Mouse (Mus musculus): ENCODE results near the gene Cdcp1. TPM values are rescaled to one million over a fixed set of nuclear protein-coding genes. Genes with fewer than 3 reads are reported as not detected.

Cdcp1 gene
- polyA plus RNA-seq, 1 experiment = not detected

DNA sequence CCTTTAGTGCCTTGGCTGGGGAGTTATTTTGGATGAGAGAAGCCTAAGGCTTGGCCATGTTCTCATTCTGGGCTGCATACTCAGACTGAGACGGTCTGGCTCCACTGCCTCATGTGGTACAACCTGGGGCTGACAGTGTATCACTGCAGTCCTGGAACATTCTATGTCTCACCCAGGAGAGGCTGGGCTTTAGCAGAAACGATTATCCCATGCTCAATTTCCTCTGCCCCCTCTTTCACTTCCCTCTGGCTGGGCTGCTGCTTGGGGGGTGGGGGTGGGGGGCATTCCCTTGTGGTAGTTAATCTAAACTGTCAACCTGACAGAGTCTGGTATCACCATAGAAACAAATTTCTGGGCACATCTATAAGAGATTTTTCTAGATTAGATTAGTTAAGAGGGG lies 30.3 kb downstream of the Cdcp1 start:
- no peak overlapping the region for H3K27ac ChIP-seq (ENCODE audit: insufficient read depth, low read length)
- TF ChIP-seq CTCF (IDR thresholded peaks at IDR 0.05; ENCODE audit: borderline replicate concordance, insufficient read depth, low read length) = no peak
- no peak for TF ChIP-seq POLR2A (IDR thresholded peaks at IDR 0.05; ENCODE audit: low read depth, low read length)
- H3K4me3 ChIP-seq (ENCODE audit: insufficient read depth, low read length) = no peak overlapping the region
- peaks cover 7% of the 10 kb centered on the region for H3K4me1 ChIP-seq (ENCODE audit: control insufficient read depth, insufficient read depth, low read length)

DNA sequence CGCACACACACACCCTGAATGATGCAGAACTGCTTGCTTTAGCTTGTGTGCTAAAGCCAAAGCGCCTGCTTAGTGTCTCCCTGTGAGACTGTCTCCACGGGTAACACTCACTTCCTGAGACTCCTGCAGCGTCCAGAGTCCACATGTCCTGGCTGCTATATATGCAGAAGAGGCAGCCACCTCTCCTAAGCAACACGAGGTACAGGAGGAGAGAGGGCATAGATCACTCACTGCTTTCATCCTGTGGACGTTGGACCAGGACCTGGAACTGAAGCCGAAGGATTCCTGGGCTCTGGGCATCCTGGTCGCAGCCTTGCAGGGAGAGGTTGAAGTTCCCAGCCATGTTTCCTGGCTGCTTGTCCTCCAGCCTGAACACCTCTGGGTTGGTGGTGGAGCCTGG lies 32.6 kb downstream of the Cdcp1 start:
- TF ChIP-seq CTCF (IDR thresholded peaks at IDR 0.05; ENCODE audit: borderline replicate concordance, insufficient read depth, low read length) (no peak), POLR2A (IDR thresholded peaks at IDR 0.05; ENCODE audit: low read depth, low read length) (no peak)
- peaks cover 7% of the 10 kb centered on the region for H3K4me1 ChIP-seq (ENCODE audit: control insufficient read depth, insufficient read depth, low read length)

GRCm38 (mm10) chr9:123180003-123180402 lies 35.8 kb downstream of the Cdcp1 start:
- TF ChIP-seq POLR2A (IDR thresholded peaks at IDR 0.05; ENCODE audit: low read depth, low read length) = no peak
- TF ChIP-seq CTCF (IDR thresholded peaks at IDR 0.05; ENCODE audit: borderline replicate concordance, insufficient read depth, low read length) = no peak
- H3K4me3 ChIP-seq (ENCODE audit: insufficient read depth, low read length) = no peak overlapping the region
- peaks cover 5% of the 10 kb centered on the region; the same call in 1 of the 2 replicates for H3K4me1 ChIP-seq (ENCODE audit: control insufficient read depth, insufficient read depth, low read length)
- no peak overlapping the region for H3K27ac ChIP-seq (ENCODE audit: insufficient read depth, low read length)

More for the DNA sequence above, 32.6 kb downstream of the Cdcp1 start:
- Histone ChIP-seq H3K27ac (ENCODE audit: insufficient read depth, low read length) (no peak overlapping the region), H3K4me3 (ENCODE audit: insufficient read depth, low read length) (no peak overlapping the region)

DNA sequence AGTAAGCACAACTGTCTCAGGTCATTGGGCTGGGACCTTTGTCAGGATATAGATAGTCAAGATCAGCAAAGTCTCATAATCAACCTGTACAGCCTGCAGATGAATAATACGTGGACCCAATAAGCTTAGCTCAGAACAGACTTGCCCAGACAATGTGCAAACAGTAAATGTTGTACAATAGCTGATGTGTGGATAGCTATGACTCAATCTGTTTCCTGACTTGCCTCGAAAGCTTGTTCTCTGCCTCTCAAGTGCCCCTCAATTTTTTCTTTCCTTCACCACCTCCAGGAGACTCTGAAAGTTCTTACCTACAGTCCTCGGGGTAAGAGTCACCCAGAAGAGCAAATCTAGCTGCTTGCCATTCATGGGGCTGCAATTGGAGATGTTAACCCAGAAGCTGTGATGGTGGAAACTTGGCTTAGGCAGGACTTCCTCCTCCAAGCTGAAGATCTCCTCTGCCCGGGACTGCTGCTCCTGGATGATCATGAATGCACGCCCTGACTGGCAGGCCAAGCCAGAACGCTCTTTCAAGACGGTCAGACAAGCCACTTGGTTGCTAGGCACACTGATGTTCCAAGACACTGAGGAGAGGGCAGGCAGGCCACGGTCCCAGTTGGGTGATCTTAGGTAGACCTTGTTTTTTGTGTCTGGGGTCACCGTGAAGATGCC lies 38.3 kb downstream of the Cdcp1 start:
- H3K4me3 ChIP-seq (ENCODE audit: insufficient read depth, low read length) = no peak overlapping the region
- peaks cover 3% of the 10 kb centered on the region; the same call in 1 of the 2 replicates for H3K4me1 ChIP-seq (ENCODE audit: control insufficient read depth, insufficient read depth, low read length)
- peak overlapping the region; percentile 43; the same call in 1 of the 2 replicates for H3K27ac ChIP-seq (ENCODE audit: insufficient read depth, low read length)
- TF ChIP-seq CTCF (IDR thresholded peaks at IDR 0.05; ENCODE audit: borderline replicate concordance, insufficient read depth, low read length) = no peak

GRCm38 (mm10) chr9:123174356-123174755 lies 41.5 kb downstream of the Cdcp1 start:
- Histone ChIP-seq H3K27ac (ENCODE audit: insufficient read depth, low read length) (no peak overlapping the region), H3K4me3 (ENCODE audit: insufficient read depth, low read length) (no peak overlapping the region), H3K4me1 (ENCODE audit: control insufficient read depth, insufficient read depth, low read length) (peaks cover 3% of the 10 kb centered on the region; the same call in 1 of the 2 replicates)
- TF ChIP-seq CTCF (IDR thresholded peaks at IDR 0.05; ENCODE audit: borderline replicate concordance, insufficient read depth, low read length) = no peak
- no peak for TF ChIP-seq POLR2A (IDR thresholded peaks at IDR 0.05; ENCODE audit: low read depth, low read length)

DNA sequence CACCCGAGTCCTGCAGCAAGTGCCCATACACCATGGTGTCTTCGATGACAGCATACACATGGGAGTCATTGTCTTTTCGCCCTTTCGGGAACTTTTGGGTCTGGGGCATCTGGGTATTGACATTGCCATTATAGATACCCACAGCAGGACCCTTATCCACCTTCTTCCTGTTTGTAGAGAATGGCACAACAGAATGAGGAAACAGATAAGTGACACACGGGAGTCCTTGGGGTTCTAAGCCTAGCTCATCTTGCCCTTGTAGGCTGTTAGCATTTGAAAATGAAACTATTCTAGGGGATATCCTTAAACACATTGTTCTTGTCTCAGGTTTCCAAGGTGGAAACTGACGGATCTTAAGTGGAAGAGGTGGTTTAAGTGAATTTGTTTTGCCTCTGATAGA lies 42.1 kb downstream of the Cdcp1 start:
- TF ChIP-seq POLR2A (IDR thresholded peaks at IDR 0.05; ENCODE audit: low read depth, low read length) (no peak), CTCF (IDR thresholded peaks at IDR 0.05; ENCODE audit: borderline replicate concordance, insufficient read depth, low read length) (no peak)
- Histone ChIP-seq H3K4me1 (ENCODE audit: control insufficient read depth, insufficient read depth, low read length) (peaks cover 3% of the 10 kb centered on the region; the same call in 1 of the 2 replicates), H3K4me3 (ENCODE audit: insufficient read depth, low read length) (no peak overlapping the region), H3K27ac (ENCODE audit: insufficient read depth, low read length) (no peak overlapping the region)

- Histone ChIP-seq H3K4me1 (ENCODE audit: control insufficient read depth, insufficient read depth, low read length) (no peaks in the 10 kb centered on the region; the same call in 1 of the 2 replicates), H3K4me3 (ENCODE audit: insufficient read depth, low read length) (no peak overlapping the region), H3K27ac (ENCODE audit: insufficient read depth, low read length) (no peak overlapping the region)
- TF ChIP-seq CTCF (IDR thresholded peaks at IDR 0.05; ENCODE audit: borderline replicate concordance, insufficient read depth, low read length) (no peak), POLR2A (IDR thresholded peaks at IDR 0.05; ENCODE audit: low read depth, low read length) (no peak)
These were observed 49.9 kb downstream of the Cdcp1 start for GRCm38 (mm10) chr9:123165781-123166443.

DNA sequence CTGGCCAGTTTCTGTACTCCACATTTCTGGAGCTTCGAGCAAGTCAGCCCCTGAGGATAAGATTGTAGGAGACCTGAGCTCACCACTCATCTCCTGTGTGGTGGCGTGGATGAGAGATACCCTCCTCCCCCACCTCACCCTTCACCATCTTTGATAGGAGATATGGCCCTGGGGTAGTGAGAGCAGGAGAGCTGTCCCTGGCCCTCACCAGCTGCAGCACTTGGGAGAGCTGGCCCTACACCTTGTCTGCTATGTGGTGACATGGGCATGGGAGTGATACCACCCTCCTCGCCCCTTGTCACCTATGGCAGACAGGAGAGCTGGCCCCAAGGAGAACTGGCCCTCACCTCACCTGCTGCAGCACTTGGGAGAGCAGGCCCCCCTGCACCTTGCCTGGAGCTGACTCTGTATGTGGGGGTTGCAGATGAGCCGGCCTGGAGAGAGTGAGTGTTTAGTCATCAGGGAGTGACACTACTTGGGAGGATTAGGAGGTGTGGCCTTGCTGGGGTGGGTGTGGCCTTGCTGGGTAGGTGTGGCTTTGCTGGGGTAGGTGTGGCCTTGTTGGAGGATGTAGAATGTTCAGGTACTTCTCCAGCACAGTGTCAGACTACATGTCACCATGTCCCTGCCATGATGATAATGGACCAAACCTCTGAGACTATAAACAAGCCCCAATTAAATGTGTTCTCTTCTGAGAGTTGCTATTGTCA lies 52.7 kb downstream of the Cdcp1 start:
- Histone ChIP-seq H3K4me1 (ENCODE audit: control insufficient read depth, insufficient read depth, low read length) (no peaks in the 10 kb centered on the region), H3K4me3 (ENCODE audit: insufficient read depth, low read length) (no peak overlapping the region), H3K27ac (ENCODE audit: insufficient read depth, low read length) (no peak overlapping the region)
- no peak for TF ChIP-seq POLR2A (IDR thresholded peaks at IDR 0.05; ENCODE audit: low read depth, low read length)
- TF ChIP-seq CTCF (IDR thresholded peaks at IDR 0.05; ENCODE audit: borderline replicate concordance, insufficient read depth, low read length) = no peak

DNA sequence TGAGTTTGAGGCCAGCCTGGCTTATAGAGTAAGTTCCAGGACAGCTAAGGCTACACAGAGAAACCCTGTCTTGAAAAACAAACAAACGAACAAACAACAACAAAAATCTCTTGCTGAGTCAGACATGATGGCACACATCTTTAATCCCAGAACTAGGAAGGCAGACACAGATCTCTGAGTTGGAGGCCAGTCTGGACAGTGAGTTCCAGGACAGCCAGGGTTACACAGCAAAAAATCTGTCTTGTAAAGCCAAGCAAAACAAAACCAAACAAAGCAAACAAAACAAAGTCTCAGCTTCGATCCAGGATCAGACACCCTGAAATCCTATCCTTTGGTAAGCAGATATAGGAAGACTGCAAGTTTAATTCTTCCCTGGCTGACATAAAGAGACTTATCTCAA lies 54.0 kb downstream of the Cdcp1 start:
- Histone ChIP-seq H3K4me3 (ENCODE audit: insufficient read depth, low read length) (no peak overlapping the region), H3K4me1 (ENCODE audit: control insufficient read depth, insufficient read depth, low read length) (no peaks in the 10 kb centered on the region), H3K27ac (ENCODE audit: insufficient read depth, low read length) (no peak overlapping the region)
- TF ChIP-seq CTCF (IDR thresholded peaks at IDR 0.05; ENCODE audit: borderline replicate concordance, insufficient read depth, low read length) (no peak), POLR2A (IDR thresholded peaks at IDR 0.05; ENCODE audit: low read depth, low read length) (no peak)

GRCm38 (mm10) chr9:123159330-123159729 lies 56.5 kb downstream of the Cdcp1 start:
- TF ChIP-seq POLR2A (IDR thresholded peaks at IDR 0.05; ENCODE audit: low read depth, low read length) (no peak), CTCF (IDR thresholded peaks at IDR 0.05; ENCODE audit: borderline replicate concordance, insufficient read depth, low read length) (no peak)
- no peaks in the 10 kb centered on the region for H3K4me1 ChIP-seq (ENCODE audit: control insufficient read depth, insufficient read depth, low read length)
- H3K27ac ChIP-seq (ENCODE audit: insufficient read depth, low read length) = no peak overlapping the region
- H3K4me3 ChIP-seq (ENCODE audit: insufficient read depth, low read length) = no peak overlapping the region
